Mouse (Mus musculus): Measurements from ENCODE around the gene Aars2. TPM values are rescaled to one million over a fixed set of nuclear protein-coding genes. Genes with fewer than 3 reads are reported as not detected.

The Aars2 gene
- polyA plus RNA-seq, 1 experiment from 2014 or later, result 11.5 TPM

DNA sequence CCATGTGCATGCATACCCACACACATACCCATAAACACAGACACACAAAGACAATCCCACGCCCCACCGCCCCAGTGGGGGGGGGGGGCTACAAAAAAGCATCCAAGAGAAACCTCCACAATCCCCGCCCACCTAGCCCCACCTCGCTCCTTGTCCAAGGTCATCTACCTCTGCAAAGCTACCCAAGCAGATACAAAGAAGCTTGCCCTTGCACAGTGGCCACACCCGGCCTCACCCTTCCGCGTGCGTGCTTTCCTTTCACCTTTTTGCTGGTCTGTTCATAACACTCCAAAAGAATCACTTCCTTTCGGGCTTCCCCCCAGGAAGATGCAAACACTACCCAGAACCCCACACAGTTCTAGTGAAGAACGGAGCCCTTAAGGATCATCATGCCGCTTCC, 11.2 kb upstream of the Aars2 start:
- Histone ChIP-seq H3K9ac (ENCODE audit: low read depth, low read length) (no peak overlapping the region), H3K4me3 (replicated peaks; ENCODE audit: low read depth, low read length) (no peak overlapping the region), H3K27me3 (ENCODE audit: insufficient read depth, low read length) (no peaks in the 10 kb centered on the region), H3K9me3 (replicated peaks; ENCODE audit: low read length) (no peaks in the 10 kb centered on the region), H3K27ac (no peak overlapping the region), H3K4me2 (ENCODE audit: low read length) (no peak overlapping the region), H3K36me3 (ENCODE audit: insufficient read depth, low read length) (no peaks in the 10 kb centered on the region), H3K4me1 (replicated peaks; ENCODE audit: insufficient read depth, low read length) (no peaks in the 10 kb centered on the region)
- DNase-seq (ENCODE audit: low spot score) (no peak), ATAC-seq (replicated peaks; ENCODE audit: low FRiP score, low read depth) (no peak)
- WGBS, result 74% methylated on average over 11 of the region's 11 CpGs
- TF ChIP-seq CTCF (IDR thresholded peaks at IDR 0.05; ENCODE audit: low read depth), result no peak

DNA sequence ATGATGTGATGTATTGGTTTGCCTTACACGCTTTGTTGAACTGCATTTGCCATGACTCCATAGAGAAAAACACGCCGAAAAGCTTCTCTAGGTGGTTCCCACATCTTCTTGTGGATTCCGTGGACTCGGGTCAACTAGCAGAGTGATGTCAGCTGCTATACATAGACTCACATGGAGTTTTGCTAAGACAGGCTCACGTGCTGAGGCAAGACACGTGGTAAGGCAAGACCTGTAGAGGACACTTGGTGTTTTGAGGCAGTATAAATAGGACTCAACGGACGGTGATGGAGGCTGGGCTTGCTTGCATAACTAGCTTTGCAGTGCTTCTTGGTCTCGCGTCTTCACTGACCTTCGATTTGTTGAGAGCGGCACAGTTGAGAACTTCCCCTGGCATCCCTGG, 8.2 kb upstream of the Aars2 start:
- ATAC-seq (replicated peaks; ENCODE audit: low FRiP score, low read depth) (no peak), DNase-seq (ENCODE audit: low spot score) (no peak)
- Histone ChIP-seq H3K27ac (no peak overlapping the region), H3K4me2 (ENCODE audit: low read length) (no peak overlapping the region), H3K4me1 (replicated peaks; ENCODE audit: insufficient read depth, low read length) (no peaks in the 10 kb centered on the region), H3K4me3 (replicated peaks; ENCODE audit: low read depth, low read length) (no peak overlapping the region), H3K9ac (ENCODE audit: low read depth, low read length) (no peak overlapping the region), H3K27me3 (ENCODE audit: insufficient read depth, low read length) (no peaks in the 10 kb centered on the region), H3K9me3 (replicated peaks; ENCODE audit: low read length) (no peaks in the 10 kb centered on the region), H3K36me3 (ENCODE audit: insufficient read depth, low read length) (no peaks in the 10 kb centered on the region)
- no peak for TF ChIP-seq CTCF (IDR thresholded peaks at IDR 0.05; ENCODE audit: low read depth)
- WGBS, result 82% methylated on average over 13 of the region's 13 CpGs

DNA sequence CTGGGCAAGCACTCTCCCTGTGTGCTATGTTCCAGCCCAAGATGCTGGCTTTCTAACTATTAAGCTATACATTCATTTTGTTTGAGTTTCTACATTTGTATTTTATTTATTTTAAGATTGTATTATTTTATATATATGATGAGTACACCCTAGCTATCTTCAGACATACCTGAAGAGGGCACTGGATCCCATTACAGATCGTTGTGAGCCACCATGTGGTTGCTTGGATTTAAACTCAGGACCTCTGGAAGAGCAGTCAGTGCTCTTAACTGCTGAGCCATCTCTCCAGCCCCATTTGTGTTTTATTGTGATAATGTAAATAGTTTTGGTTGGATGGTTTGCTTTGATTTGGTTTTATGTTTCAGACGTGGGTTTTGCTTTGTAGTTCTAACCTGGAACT, 7.1 kb upstream of the Aars2 start:
- Histone ChIP-seq H3K9me3 (replicated peaks; ENCODE audit: low read length) (no peaks in the 10 kb centered on the region), H3K4me3 (replicated peaks; ENCODE audit: low read depth, low read length) (no peak overlapping the region), H3K4me2 (ENCODE audit: low read length) (no peak overlapping the region), H3K4me1 (replicated peaks; ENCODE audit: insufficient read depth, low read length) (no peaks in the 10 kb centered on the region), H3K27ac (no peak overlapping the region), H3K27me3 (ENCODE audit: insufficient read depth, low read length) (no peaks in the 10 kb centered on the region), H3K9ac (ENCODE audit: low read depth, low read length) (no peak overlapping the region), H3K36me3 (ENCODE audit: insufficient read depth, low read length) (no peaks in the 10 kb centered on the region)
- DNase-seq (ENCODE audit: low spot score) (no peak), ATAC-seq (replicated peaks; ENCODE audit: low FRiP score, low read depth) (no peak)
- no peak for TF ChIP-seq CTCF (IDR thresholded peaks at IDR 0.05; ENCODE audit: low read depth)
- WGBS, result 36% methylated on average over 2 of the region's 2 CpGs

DNA sequence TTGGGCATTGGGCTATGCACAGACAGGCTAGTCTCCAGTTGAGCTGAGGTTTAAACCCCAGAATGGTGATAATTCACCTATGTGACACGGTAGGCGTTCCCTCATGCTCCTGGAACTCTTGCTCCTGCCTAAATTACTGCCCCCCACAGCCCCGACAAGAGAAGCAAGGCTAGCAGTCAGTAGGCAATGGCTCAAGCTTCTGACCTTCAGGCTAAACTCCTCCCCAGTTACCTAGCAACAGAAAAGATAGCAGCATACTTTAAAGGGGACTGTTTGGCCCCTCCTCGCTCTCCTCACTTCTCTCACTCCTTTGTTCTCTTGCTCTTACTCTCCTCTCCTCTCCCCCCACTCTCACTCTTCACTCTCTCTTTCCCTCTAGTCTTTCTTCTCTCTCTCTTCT, 5.7 kb upstream of the Aars2 start:
- no peak for TF ChIP-seq CTCF (IDR thresholded peaks at IDR 0.05; ENCODE audit: low read depth)
- H3K27ac ChIP-seq, result no peak overlapping the region
- DNase-seq (ENCODE audit: low spot score), result no peak
- H3K4me2 ChIP-seq (ENCODE audit: low read length), result no peak overlapping the region
- no peaks in the 10 kb centered on the region for H3K36me3 ChIP-seq (ENCODE audit: insufficient read depth, low read length)
- no peaks in the 10 kb centered on the region for H3K27me3 ChIP-seq (ENCODE audit: insufficient read depth, low read length)
- 39% methylated on average over 4 of the region's 4 CpGs for WGBS
- H3K9ac ChIP-seq (ENCODE audit: low read depth, low read length), result no peak overlapping the region
- no peak for ATAC-seq (replicated peaks; ENCODE audit: low FRiP score, low read depth)
- H3K4me1 ChIP-seq (replicated peaks; ENCODE audit: insufficient read depth, low read length), result no peaks in the 10 kb centered on the region
- H3K9me3 ChIP-seq (replicated peaks; ENCODE audit: low read length), result no peaks in the 10 kb centered on the region
- no peak overlapping the region for H3K4me3 ChIP-seq (replicated peaks; ENCODE audit: low read depth, low read length)

DNA sequence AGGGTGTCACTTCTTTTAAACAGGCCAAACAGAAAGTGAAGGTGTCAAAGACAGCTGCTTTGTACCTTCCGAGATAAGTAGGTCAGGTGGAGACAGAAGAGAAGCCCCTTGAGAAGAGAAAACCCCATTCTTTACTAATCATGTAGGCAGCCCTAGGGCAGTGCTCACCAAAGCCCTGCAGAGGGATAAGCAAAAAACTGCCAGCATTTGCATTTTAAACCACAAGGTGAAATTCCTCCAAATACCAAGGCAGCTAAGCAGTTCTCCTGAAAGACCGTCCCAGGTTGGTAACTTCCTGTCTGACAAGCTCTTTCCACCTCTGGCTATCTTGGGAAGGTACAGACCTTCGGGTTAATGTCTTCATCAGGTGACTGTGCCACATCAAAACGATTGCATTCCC, 4.3 kb upstream of the Aars2 start:
- no peaks in the 10 kb centered on the region for H3K36me3 ChIP-seq (ENCODE audit: insufficient read depth, low read length)
- no peaks in the 10 kb centered on the region for H3K27me3 ChIP-seq (ENCODE audit: insufficient read depth, low read length)
- no peak for TF ChIP-seq CTCF (IDR thresholded peaks at IDR 0.05; ENCODE audit: low read depth)
- no peak overlapping the region for H3K27ac ChIP-seq
- ATAC-seq (replicated peaks; ENCODE audit: low FRiP score, low read depth), result no peak
- no peak for DNase-seq (ENCODE audit: low spot score)
- 0 out of 2 replicates have a peak, but pooled peaks cover 3% of the 10 kb centered on the region for H3K4me1 ChIP-seq (replicated peaks; ENCODE audit: insufficient read depth, low read length)
- no peak overlapping the region for H3K4me2 ChIP-seq (ENCODE audit: low read length)
- no peak overlapping the region for H3K4me3 ChIP-seq (replicated peaks; ENCODE audit: low read depth, low read length)
- no peaks in the 10 kb centered on the region for H3K9me3 ChIP-seq (replicated peaks; ENCODE audit: low read length)
- 58% methylated on average over 4 of the region's 4 CpGs for WGBS
- H3K9ac ChIP-seq (ENCODE audit: low read depth, low read length), result no peak overlapping the region

DNA sequence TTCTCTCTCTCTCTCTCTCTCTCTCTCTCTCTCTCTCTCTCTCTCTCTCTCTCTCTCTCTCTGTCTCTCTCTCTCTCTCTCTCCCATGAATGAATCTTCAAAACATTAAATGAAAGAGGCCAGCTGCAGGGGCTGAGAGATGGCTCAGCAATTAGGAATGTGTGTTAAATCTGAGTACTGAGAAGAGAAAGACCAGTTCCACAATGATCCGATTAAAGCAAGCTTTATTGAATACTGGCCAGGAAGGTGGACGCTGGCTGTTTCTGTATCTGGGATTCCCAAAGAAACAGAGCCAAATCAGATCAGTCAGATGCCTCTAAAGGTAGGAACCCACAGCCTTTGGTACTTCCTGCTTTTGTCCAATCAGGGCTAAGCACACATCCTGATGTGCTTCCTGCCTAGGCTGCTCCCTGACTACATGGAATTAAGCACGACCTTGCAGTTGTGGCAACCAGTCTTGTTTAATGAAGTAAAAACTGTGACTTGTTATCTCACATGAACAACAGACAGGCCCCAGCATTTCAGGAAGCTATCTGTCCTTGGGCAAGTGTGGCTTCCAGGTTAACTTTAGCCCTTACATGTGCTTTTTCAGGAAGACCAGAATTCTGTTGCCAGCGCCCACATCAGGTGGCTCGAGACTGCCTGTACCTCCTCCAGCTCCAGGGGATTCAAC, 3.2 kb upstream of the Aars2 start:
- Histone ChIP-seq H3K36me3 (ENCODE audit: insufficient read depth, low read length) (no peaks in the 10 kb centered on the region), H3K4me1 (replicated peaks; ENCODE audit: insufficient read depth, low read length) (0 out of 2 replicates have a peak, but pooled peaks cover 4% of the 10 kb centered on the region), H3K4me2 (ENCODE audit: low read length) (no peak overlapping the region), H3K9ac (ENCODE audit: low read depth, low read length) (no peak overlapping the region), H3K27ac (no peak overlapping the region), H3K4me3 (replicated peaks; ENCODE audit: low read depth, low read length) (no peak overlapping the region), H3K27me3 (ENCODE audit: insufficient read depth, low read length) (no peaks in the 10 kb centered on the region), H3K9me3 (replicated peaks; ENCODE audit: low read length) (no peaks in the 10 kb centered on the region)
- no peak for DNase-seq (ENCODE audit: low spot score)
- WGBS, result 43% methylated on average over 5 of the region's 5 CpGs
- ATAC-seq (replicated peaks; ENCODE audit: low FRiP score, low read depth), result no peak
- no peak for TF ChIP-seq CTCF (IDR thresholded peaks at IDR 0.05; ENCODE audit: low read depth)
